ENCODE assay signal across 8 mouse cellular contexts in the genomic region with DNA sequence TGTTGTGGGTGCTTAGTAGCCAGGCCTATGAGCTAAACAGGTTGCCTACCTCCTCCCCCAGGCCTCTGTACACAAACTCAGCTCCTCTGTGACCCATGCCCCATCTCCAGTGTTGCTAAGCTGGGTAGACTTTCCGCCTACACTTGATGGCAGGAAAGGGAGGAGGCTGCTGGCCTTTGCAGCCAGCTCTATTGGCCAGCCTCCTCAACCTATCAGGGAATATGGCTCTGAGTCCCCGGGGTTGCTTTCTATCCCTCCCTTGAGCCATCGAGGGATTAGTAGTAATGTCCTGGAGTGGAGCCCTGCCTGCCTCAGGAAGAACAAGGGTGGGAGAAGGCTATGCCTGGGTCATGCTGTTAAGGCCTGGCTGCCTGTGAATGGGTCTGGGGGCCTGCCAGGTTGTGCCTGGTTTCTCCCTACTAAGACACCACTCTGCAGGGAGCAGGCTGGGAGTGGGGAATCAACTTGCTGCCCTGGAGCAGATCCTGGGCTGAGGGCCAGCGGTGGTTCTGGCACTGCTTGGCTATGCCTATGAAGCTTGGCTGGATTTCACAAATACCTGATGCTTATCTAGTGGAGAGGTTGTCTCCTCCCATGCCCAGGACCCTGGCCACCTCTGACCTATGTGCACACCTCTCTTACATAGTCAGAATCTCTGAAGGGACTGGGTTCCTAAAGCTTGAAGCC. TPM values are rescaled to one million over a fixed set of nuclear protein-coding genes. Genes with fewer than 3 reads are reported as not detected.
DNase-seq lines count a peak whose midpoint lies in the region; ATAC-seq and TF ChIP-seq lines count a peak whose summit lies in the region.

No protein-coding gene starts in this region.

- ATAC-seq in forebrain, embryonic 15.5 days (replicated peaks), result peak; percentile 73
- ATAC-seq in heart, postnatal 0 days (ENCODE audit: insufficient read depth, low read depth), result peak; percentile 61
- peak; percentile 50 for ATAC-seq in liver, embryonic 15.5 days (ENCODE audit: insufficient read depth)

- TF ChIP-seq CTCF in thymus, adult 2 months (IDR thresholded peaks at IDR 0.05; ENCODE audit: borderline replicate concordance, control insufficient read depth, extremely low read depth, insufficient read depth, low read length, poor library complexity), result no peak
- no peak for TF ChIP-seq CTCF in heart, postnatal 0 days (IDR thresholded peaks at IDR 0.05; ENCODE audit: low read depth)
- no peak for TF ChIP-seq CTCF in layer of hippocampus, adult 2 months (conservative IDR thresholded peaks at IDR 0.05)

- H3K4me2 ChIP-seq in forebrain, embryonic 15.5 days (replicated peaks), result no peak overlapping the region
- 0 out of 2 replicates have a peak overlapping the region, but pooled peaks have one; percentile 2 for H3K4me2 ChIP-seq in heart, postnatal 0 days (ENCODE audit: low read depth, low read length)
- H3K4me2 ChIP-seq in liver, embryonic 15.5 days, result no peak overlapping the region

- no peak for TF ChIP-seq EP300 in heart, postnatal 0 days (IDR thresholded peaks at IDR 0.05; ENCODE audit: low read depth)

- H3K4me1 ChIP-seq in forebrain, embryonic 15.5 days, result peaks cover 18% of the 10 kb centered on the region
- H3K4me1 ChIP-seq in forebrain, embryonic 10.5 days, result peaks cover 43% of the 10 kb centered on the region
- H3K4me1 ChIP-seq in thymus, adult 2 months (replicated peaks; ENCODE audit: control insufficient read depth, insufficient read depth, low read length), result peaks cover 42% of the 10 kb centered on the region
- H3K4me1 ChIP-seq in heart, postnatal 0 days (ENCODE audit: control insufficient read depth, insufficient read depth), result peaks cover 61% of the 10 kb centered on the region
- peaks cover 46% of the 10 kb centered on the region for H3K4me1 ChIP-seq in liver, embryonic 15.5 days (replicated peaks)

- no peak for TF ChIP-seq POLR2A in thymus, adult 2 months (IDR thresholded peaks at IDR 0.05; ENCODE audit: control insufficient read depth, extremely low read depth, insufficient read depth, low read length, poor library complexity)

- DNase-seq in forebrain, embryonic 10.5 days (ENCODE audit: extremely low spot score, low spot score), result no peak
- no peak for DNase-seq in thymus, adult 2 months
- DNase-seq in thymus, postnatal 14 days, result no peak
- peak; percentile 36 for DNase-seq in heart, postnatal 0 days (ENCODE audit: low spot score)
- DNase-seq in T-cell, adult 2 months (ENCODE audit: low spot score), result no peak
- DNase-seq in layer of hippocampus, adult 2 months (ENCODE audit: low spot score in 2 of 2), result no peak

- no peaks in the 10 kb centered on the region for H3K36me3 ChIP-seq in forebrain, embryonic 15.5 days
- H3K36me3 ChIP-seq in forebrain, embryonic 10.5 days (replicated peaks), result peaks cover 72% of the 10 kb centered on the region
- H3K36me3 ChIP-seq in thymus, adult 2 months (ENCODE audit: control insufficient read depth, insufficient read depth, low read length), result no peaks in the 10 kb centered on the region
- H3K36me3 ChIP-seq in heart, postnatal 0 days (replicated peaks; ENCODE audit: control insufficient read depth, insufficient read depth, low read length), result peaks cover 7% of the 10 kb centered on the region; the same call in 1 of the 2 replicates
- H3K36me3 ChIP-seq in liver, embryonic 15.5 days (replicated peaks), result no peaks in the 10 kb centered on the region; the same call in 1 of the 2 replicates

- H3K9me3 ChIP-seq in forebrain, embryonic 15.5 days, result no peaks in the 10 kb centered on the region
- no peaks in the 10 kb centered on the region for H3K9me3 ChIP-seq in forebrain, embryonic 10.5 days
- no peaks in the 10 kb centered on the region for H3K9me3 ChIP-seq in heart, postnatal 0 days (replicated peaks; ENCODE audit: control insufficient read depth, low read length)
- no peaks in the 10 kb centered on the region for H3K9me3 ChIP-seq in liver, embryonic 15.5 days (replicated peaks)

- no peak overlapping the region for H3K4me3 ChIP-seq in forebrain, embryonic 15.5 days
- H3K4me3 ChIP-seq in forebrain, embryonic 10.5 days, result no peak overlapping the region
- no peak overlapping the region for H3K4me3 ChIP-seq in thymus, adult 2 months (ENCODE audit: control insufficient read depth, insufficient read depth, low read length)
- H3K4me3 ChIP-seq in heart, postnatal 0 days (ENCODE audit: low read depth, low read length), result no peak overlapping the region
- no peak overlapping the region for H3K4me3 ChIP-seq in liver, embryonic 15.5 days (replicated peaks)
- H3K4me3 ChIP-seq in layer of hippocampus, adult 2 months, result no peak overlapping the region

- H3K27me3 ChIP-seq in forebrain, embryonic 15.5 days, result no peaks in the 10 kb centered on the region
- H3K27me3 ChIP-seq in forebrain, embryonic 10.5 days (ENCODE audit: poor library complexity, severe bottlenecking), result no peaks in the 10 kb centered on the region
- no peaks in the 10 kb centered on the region for H3K27me3 ChIP-seq in thymus, adult 2 months (ENCODE audit: control insufficient read depth, insufficient read depth, low read length)
- H3K27me3 ChIP-seq in heart, postnatal 0 days (ENCODE audit: control insufficient read depth, insufficient read depth, low read length), result no peaks in the 10 kb centered on the region
- H3K27me3 ChIP-seq in liver, embryonic 15.5 days, result no peaks in the 10 kb centered on the region

- H3K27ac ChIP-seq in forebrain, embryonic 15.5 days (replicated peaks), result 0 out of 2 replicates have a peak overlapping the region, but pooled peaks have one; percentile 6
- no peak overlapping the region for H3K27ac ChIP-seq in forebrain, embryonic 10.5 days
- peak overlapping the region; percentile 91 for H3K27ac ChIP-seq in thymus, adult 2 months (ENCODE audit: control insufficient read depth, insufficient read depth, low read length)
- peak overlapping the region; percentile 81 for H3K27ac ChIP-seq in heart, postnatal 0 days (ENCODE audit: low read depth)
- H3K27ac ChIP-seq in liver, embryonic 15.5 days (replicated peaks), result peak overlapping the region; percentile 39
- no peak overlapping the region for H3K27ac ChIP-seq in layer of hippocampus, adult 2 months

- WGBS in forebrain, embryonic 15.5 days, result 27% methylated on average over 4 of the region's 4 CpGs
- WGBS in forebrain, embryonic 10.5 days, result 51% methylated on average over 4 of the region's 4 CpGs
- 70% methylated on average over 4 of the region's 4 CpGs for WGBS in thymus, adult 2 months
- whole genome bisulfite sequencing in heart, postnatal 0 days, result 29% methylated on average over 4 of the region's 4 CpGs
- 52% methylated on average over 4 of the region's 4 CpGs for WGBS in liver, embryonic 15.5 days (ENCODE audit: insufficient replicate concordance)

- no peak overlapping the region for H3K9ac ChIP-seq in forebrain, embryonic 15.5 days (replicated peaks)
- peak overlapping the region; percentile 47; the same call in 1 of the 2 replicates for H3K9ac ChIP-seq in heart, postnatal 0 days (replicated peaks; ENCODE audit: low read depth, low read length)
- H3K9ac ChIP-seq in liver, embryonic 15.5 days, result no peak overlapping the region

RNA-seq across cellular contexts. Expression of a gene that starts 40.8 kb away (rescaled TPM):
- polyA plus RNA-seq in forebrain, embryonic 15.5 days (2015; fragmentation: Nextera tagmentation; extraction: Ambion mirVana), result 16.3 and 18.4 TPM in 2 replicates
- 57.2 and 57.5 TPM in 2 replicates for polyA plus RNA-seq in forebrain, embryonic 10.5 days (2016; fragmentation: Nextera tagmentation; extraction: Ambion mirVana)
- 144 and 156 TPM in 2 replicates for polyA plus RNA-seq in thymus, adult 2 months (2012; rRNA removed)
- 79.3 and 94.6 TPM in 2 replicates for total RNA-seq in heart, postnatal 0 days (2014; rRNA removed; ENCODE audit: low replicate concordance)
- 32.7 and 34.4 TPM in 2 replicates for polyA plus RNA-seq in heart, postnatal 0 days (2015; fragmentation: Nextera tagmentation; extraction: Ambion mirVana)
- 9.2 and 11.2 TPM in 2 replicates for polyA plus RNA-seq in liver, embryonic 15.5 days (2015; fragmentation: Nextera tagmentation; extraction: Ambion mirVana)
- 1 to 10 TPM; 7.0 to 8.7 TPM for total RNA-seq in layer of hippocampus, adult 2 months (2021)

Comparison
In these comparisons a context has a peak if more than half of its experiments do, and no peak if none do; other contexts are left out.
1. H3K27ac ChIP-seq: peak in forebrain, embryonic 15.5 days (single experiment), thymus, adult 2 months (single experiment), heart, postnatal 0 days (single experiment) and liver, embryonic 15.5 days (single experiment); none in forebrain, embryonic 10.5 days (single experiment) and layer of hippocampus, adult 2 months (single experiment).
2. Peak in every context shown above with its lines, with median percentiles within 50 percentile points of each other: ATAC-seq.